In the genomic region with DNA sequence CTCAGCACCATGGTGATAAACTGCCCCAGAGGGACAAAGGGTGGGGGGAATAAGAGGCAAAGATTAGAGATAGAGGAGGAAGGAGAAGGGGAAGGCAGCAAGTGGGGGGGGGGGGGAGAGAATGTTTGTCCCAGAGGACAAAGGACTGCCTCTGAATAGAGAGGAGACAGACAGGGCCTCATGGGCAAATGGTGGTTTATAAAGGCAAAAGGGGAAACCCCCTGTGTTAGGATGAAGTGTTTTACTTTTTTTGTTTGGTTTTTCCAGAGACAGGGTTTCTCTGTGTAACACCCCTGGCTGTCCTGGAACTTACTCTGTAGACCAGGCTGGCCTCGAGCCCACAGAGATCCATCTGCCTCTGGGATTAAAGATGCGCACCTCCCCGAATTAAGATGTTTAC, we compare ENCODE assay signal across 36 mouse cellular contexts. TPM values are rescaled to one million over a fixed set of nuclear protein-coding genes. Genes with fewer than 3 reads are reported as not detected.
"Had no signal": no experiment of that assay in that cellular context is flagged by ENCODE, and none has a peak within 500 bp of the region (broad histone marks: within the 10 kb centered on the region; RNA-seq: fewer than 3 reads in every experiment).

No protein-coding gene starts in this region.

- H3K36me3 ChIP-seq: heart, embryonic 10.5 days; heart, embryonic 12.5 days; heart, embryonic 13.5 days; heart, embryonic 15.5 days; hindbrain, embryonic 10.5 days; hindbrain, embryonic 12.5 days; hindbrain, embryonic 13.5 days; hindbrain, embryonic 15.5 days; intestine, embryonic 15.5 days; kidney, embryonic 15.5 days had no signal

- H3K4me2 ChIP-seq: heart, embryonic 11.5 days; heart, embryonic 12.5 days; heart, embryonic 13.5 days; heart, embryonic 15.5 days; hindbrain, embryonic 12.5 days; hindbrain, embryonic 13.5 days; hindbrain, embryonic 14.5 days; hindbrain, embryonic 15.5 days; intestine, embryonic 15.5 days; kidney, embryonic 15.5 days had no signal

- DNase-seq: heart, postnatal 10 days; heart, postnatal 14 days; heart, postnatal 36 days; heart, postnatal 4 days; kidney, adult 11 months; kidney, adult 18-20 months; kidney, adult 2 months; kidney, adult 8-10 months; kidney, adult 9 months; kidney, postnatal 10 days; kidney, postnatal 14 days; kidney, postnatal 25 days; kidney, postnatal 36 days; kidney, postnatal 4 days; layer of hippocampus, adult 9-11 months; layer of hippocampus, postnatal 36 days had no signal

- H3K9ac ChIP-seq: heart, embryonic 12.5 days; heart, embryonic 13.5 days; heart, embryonic 15.5 days; hindbrain, embryonic 12.5 days; hindbrain, embryonic 13.5 days; hindbrain, embryonic 14.5 days; hindbrain, embryonic 15.5 days; intestine, embryonic 15.5 days; kidney, embryonic 15.5 days had no signal

- H3K4me1 ChIP-seq: heart, embryonic 15.5 days; hindbrain, embryonic 12.5 days; hindbrain, embryonic 13.5 days; hindbrain, embryonic 15.5 days; intestine, embryonic 15.5 days; kidney, embryonic 15.5 days had no signal

- H3K9me3 ChIP-seq: heart, embryonic 10.5 days; heart, embryonic 12.5 days; heart, embryonic 13.5 days; heart, embryonic 15.5 days; hindbrain, embryonic 10.5 days; hindbrain, embryonic 12.5 days; hindbrain, embryonic 13.5 days; hindbrain, embryonic 15.5 days; intestine, embryonic 15.5 days; kidney, embryonic 15.5 days had no signal

- H3K4me3 ChIP-seq: heart, embryonic 10.5 days; heart, embryonic 12.5 days; heart, embryonic 13.5 days; heart, embryonic 15.5 days; hindbrain, embryonic 10.5 days; hindbrain, embryonic 12.5 days; hindbrain, embryonic 13.5 days; hindbrain, embryonic 15.5 days; intestine, embryonic 15.5 days; kidney, embryonic 15.5 days; layer of hippocampus, adult 2 months had no signal

- H3K27me3 ChIP-seq: heart, embryonic 12.5 days; heart, embryonic 15.5 days; hindbrain, embryonic 12.5 days; hindbrain, embryonic 15.5 days; intestine, embryonic 15.5 days had no signal

- ATAC-seq: hindbrain, embryonic 16.5 days; hindbrain, postnatal 0 days; inflammation-experienced regulatory T-cells, adult 6 months; intestine, embryonic 15.5 days; intestine, embryonic 16.5 days; intestine, postnatal 0 days had no signal

- H3K27ac ChIP-seq: heart, embryonic 10.5 days; heart, embryonic 13.5 days; heart, embryonic 15.5 days; hindbrain, embryonic 10.5 days; hindbrain, embryonic 12.5 days; hindbrain, embryonic 13.5 days; hindbrain, embryonic 14.5 days; hindbrain, embryonic 15.5 days; hindbrain, postnatal 0 days; intestine, embryonic 15.5 days; kidney, embryonic 15.5 days; kidney, postnatal 0 days; layer of hippocampus, adult 2 months had no signal

RNA-seq across cellular contexts. Expression of gene Efna1, which starts 20.7 kb away (rescaled TPM):
- total RNA-seq: hematopoietic stem cell, adult 5-6 weeks had no signal
- polyA plus RNA-seq: inflammation-experienced regulatory T-cells, adult 6 months had no signal
